In genomic region chr1:52294521-52294920, GRCm38 (mm10) we compare ENCODE assay signal across 20 mouse cellular contexts.
DNase-seq lines count a peak whose midpoint lies in the region; ATAC-seq lines count a peak whose summit lies in the region.
"Had no signal": no experiment of that assay in that cellular context is flagged by ENCODE, and none has a peak within 500 bp of the region (broad histone marks: within the 10 kb centered on the region; RNA-seq: fewer than 3 reads in every experiment).

No protein-coding gene starts in this region.

- peak; percentile 2 for DNase-seq in kidney, adult 9 months
- no peak for DNase-seq in kidney, adult 18-20 months
- DNase-seq in left cerebral cortex, postnatal 14 days (ENCODE audit: low spot score in 2 of 2) = peak; percentile 25 to 48
- DNase-seq in left cerebral cortex, postnatal 10 days (ENCODE audit: extremely low spot score in 1 of 2, low spot score in 2 of 2) = no peak
- peak; percentile 86 for DNase-seq in telencephalon, adult 2 months (ENCODE audit: low read depth, low spot score)
- DNase-seq in thymus, postnatal 10 days (ENCODE audit: low spot score in 2 of 2) = no peak
- DNase-seq: adrenal gland, adult 8-10 months; cerebellum, adult 8-10 months; cerebellum, postnatal 25 days; gastrocnemius, postnatal 10 days; kidney, adult 11 months; kidney, postnatal 36 days; layer of hippocampus, postnatal 36 days; lung, embryonic 14.5 days; right cerebral cortex, postnatal 14 days; thymus, postnatal 25 days had no signal

- intact Hi-C loops in left cerebral cortex, postnatal 14 days (cut with DNase I) = no loop called here
- intact Hi-C loops in left cerebral cortex, postnatal 10 days (cut with DNase I) = no loop called here

- peak; percentile 41 for ATAC-seq in common myeloid progenitor, adult 5-6 weeks (replicated peaks; ENCODE audit: low read depth, poor library complexity, severe bottlenecking)
- ATAC-seq: CD4-positive, CD25-positive, alpha-beta regulatory T cell, adult 4 months; forebrain, embryonic 14.5 days; midbrain, embryonic 13.5 days had no signal

Comparison
In these comparisons a context has a peak if more than half of its experiments do, and no peak if none do; other contexts are left out.
1. DNase-seq: peak in kidney, adult 9 months (single experiment), left cerebral cortex, postnatal 14 days (2 of 2) and telencephalon, adult 2 months (single experiment); none in kidney, adult 18-20 months (single experiment), left cerebral cortex, postnatal 10 days (0 of 2) and thymus, postnatal 10 days (0 of 2).